Mouse (Mus musculus): Measurements from ENCODE around the gene Slc12a1. TPM values are rescaled to one million over a fixed set of nuclear protein-coding genes. Genes with fewer than 3 reads are reported as not detected.
A peak's percentile ranks its signal among the peaks of the same experiment; 100 is the strongest.
"Not testable (repeated sequence)": the region's sequence is repeated elsewhere in the genome, so short reads cannot be mapped to it uniquely, and the experiment has no call there.

Gene Slc12a1
- polyA plus RNA-seq (2015; fragmentation: Nextera tagmentation; extraction: Ambion mirVana): 0.08 and 0.12 TPM in 2 replicates

DNA sequence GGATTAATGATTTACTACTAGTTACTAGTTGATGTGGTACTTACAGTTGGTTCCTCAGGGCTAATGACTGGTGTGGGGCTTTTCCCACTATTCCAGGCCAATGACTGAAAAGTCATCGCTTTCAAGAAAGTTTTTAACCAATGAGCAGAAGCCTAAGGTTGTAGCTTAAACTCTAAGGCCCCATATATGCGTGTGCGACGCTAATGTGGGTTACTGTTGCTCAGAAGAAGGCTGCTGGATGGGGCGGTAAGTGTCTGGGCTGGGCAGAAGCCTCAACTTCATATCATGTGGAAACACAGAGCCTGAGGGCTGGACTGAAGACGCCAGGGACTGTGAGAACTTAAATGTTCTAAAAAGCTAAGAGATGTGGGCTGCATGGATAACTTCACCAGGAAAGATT lies at the start of gene Slc12a1:
Slc12a1 (plus strand) TSS at position 118 of the 400 bp plus-strand sequence.
- Histone ChIP-seq H3K36me3 (no peaks in the 10 kb centered on the region), H3K27me3 (no peaks in the 10 kb centered on the region), H3K4me2 (no peak within 1 kb of the TSS), H3K4me1 (replicated peaks) (peaks cover 8% of the 10 kb centered on the region; the same call in 1 of the 2 replicates), H3K4me3 (no peak within 1 kb of the TSS), H3K9me3 (no peaks in the 10 kb centered on the region), H3K9ac (no peak within 1 kb of the TSS), H3K27ac (replicated peaks) (no peak within 1 kb of the TSS)
- 90% methylated on average over 6 of the region's 6 CpGs for WGBS
- no peak for ATAC-seq (ENCODE audit: low read depth)

DNA sequence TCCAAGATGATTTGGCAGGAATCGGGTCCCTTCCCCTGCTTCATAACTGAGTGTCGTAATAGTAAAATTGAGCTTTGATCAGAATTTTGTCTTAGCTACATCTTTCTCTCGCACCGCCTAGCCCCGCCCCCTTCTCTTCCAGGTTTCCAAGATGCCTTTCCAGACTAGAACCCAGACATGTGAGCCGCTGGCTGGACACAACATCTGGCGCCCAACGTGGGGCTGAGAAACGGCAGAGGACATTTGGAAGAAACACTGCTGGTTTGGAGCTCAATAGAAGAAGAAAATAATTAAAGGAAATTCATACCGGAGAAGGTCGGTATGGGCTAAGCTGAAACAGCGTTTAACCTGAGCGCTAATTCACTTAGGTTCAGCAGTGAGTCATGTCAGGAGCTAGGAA lies 47.8 kb upstream of the Slc12a1 start:
- H3K4me2 ChIP-seq: not testable (repeated sequence)
- WGBS: 96% methylated on average over 13 of the region's 13 CpGs

DNA sequence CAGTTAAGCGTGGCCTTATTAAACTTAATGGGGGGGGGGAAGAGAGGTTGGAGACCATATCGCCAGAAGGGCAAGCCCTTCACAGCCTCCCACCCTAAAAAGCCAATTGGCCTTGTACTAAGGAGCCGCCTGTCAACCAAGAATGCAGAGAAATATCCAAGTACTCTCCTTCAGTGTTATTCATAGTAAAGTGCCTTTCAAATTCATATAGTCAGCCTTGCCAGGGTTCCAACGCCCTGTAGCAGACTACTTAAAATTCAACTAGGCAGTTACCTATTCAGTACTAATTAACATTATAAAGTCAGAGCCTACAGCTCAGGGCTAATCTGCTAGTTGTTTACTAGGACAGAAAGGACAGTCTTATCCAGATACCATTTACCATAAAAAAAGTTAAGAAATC lies 45.8 kb upstream of the Slc12a1 start:
- not testable (repeated sequence) for H3K4me1 ChIP-seq (replicated peaks); H3K4me2 ChIP-seq; H3K27ac ChIP-seq (replicated peaks); H3K9me3 ChIP-seq; ATAC-seq (ENCODE audit: low read depth); H3K27me3 ChIP-seq; H3K9ac ChIP-seq; H3K4me3 ChIP-seq
- peaks cover 49% of the 10 kb centered on the region for H3K36me3 ChIP-seq
- 88% methylated on average over 4 of the region's 4 CpGs for WGBS

More for the DNA sequence above, 47.8 kb upstream of the Slc12a1 start:
- ATAC-seq (ENCODE audit: low read depth); H3K9me3 ChIP-seq; H3K9ac ChIP-seq; H3K4me3 ChIP-seq; H3K4me1 ChIP-seq (replicated peaks); H3K27me3 ChIP-seq; H3K27ac ChIP-seq (replicated peaks): not testable (repeated sequence)
- peaks cover 53% of the 10 kb centered on the region for H3K36me3 ChIP-seq

DNA sequence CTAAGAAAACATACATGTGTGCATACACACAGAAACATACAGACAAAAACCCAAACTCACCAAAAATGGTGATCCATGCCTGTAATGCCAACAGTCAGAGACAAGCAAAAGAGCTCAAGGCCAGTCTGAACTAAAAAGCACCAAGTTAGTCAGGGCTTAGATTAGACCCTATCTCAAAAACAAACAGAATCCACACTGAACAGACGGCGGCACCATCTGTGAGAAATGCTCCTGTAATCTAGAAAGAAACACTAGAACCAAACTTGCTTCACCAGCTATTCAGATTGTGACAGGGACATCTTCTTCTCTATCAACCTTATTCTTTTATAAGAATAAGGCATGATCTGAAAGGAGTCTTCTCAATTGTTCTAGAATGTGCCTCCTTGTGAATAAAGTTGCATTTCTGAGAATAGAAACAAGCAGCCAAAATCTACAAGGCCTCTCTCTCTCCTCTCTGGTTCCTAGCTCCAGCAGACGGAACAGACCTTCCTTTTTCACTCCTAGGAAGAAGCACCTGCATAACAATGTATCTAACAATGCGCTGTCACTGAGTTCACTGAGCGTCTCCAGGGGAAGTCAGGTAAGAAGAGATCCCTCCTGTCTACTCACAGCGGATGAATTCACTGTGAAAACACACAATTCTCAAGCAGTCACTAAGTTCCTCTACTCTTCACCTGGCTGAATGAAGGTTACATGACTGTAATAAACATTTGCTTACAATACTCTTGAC lies 32.8 kb upstream of the Slc12a1 start:
- Histone ChIP-seq H3K9ac (no peak overlapping the region), H3K9me3 (no peaks in the 10 kb centered on the region), H3K27me3 (no peaks in the 10 kb centered on the region), H3K4me2 (no peak overlapping the region; the same call in 1 of the 2 replicates), H3K4me1 (replicated peaks) (peaks cover 33% of the 10 kb centered on the region), H3K27ac (replicated peaks) (no peak overlapping the region), H3K4me3 (no peak overlapping the region), H3K36me3 (peaks cover 15% of the 10 kb centered on the region; the same call in 1 of the 2 replicates)
- 73% methylated on average over 6 of the region's 6 CpGs for WGBS
- ATAC-seq (ENCODE audit: low read depth): no peak

DNA sequence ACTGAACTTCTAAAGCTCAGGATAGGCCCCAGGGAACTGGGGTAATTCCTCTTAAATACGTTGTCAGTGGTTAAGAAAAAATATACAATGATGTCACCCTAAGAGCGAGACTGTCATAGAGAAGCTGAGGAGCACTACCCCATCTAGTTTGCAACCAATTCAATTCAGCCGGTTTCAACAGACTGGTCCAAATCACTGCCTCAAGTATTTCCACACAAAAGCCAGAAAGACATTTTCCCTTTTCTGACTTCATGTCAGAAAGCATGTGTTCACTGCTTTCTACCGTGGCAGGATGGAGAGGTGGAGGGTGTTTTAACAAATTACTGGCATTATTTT lies 30.0 kb upstream of the Slc12a1 start:
- H3K36me3 ChIP-seq: no peaks in the 10 kb centered on the region
- 3% methylated on average over 4 of the region's 4 CpGs for WGBS
- no peaks in the 10 kb centered on the region for H3K9me3 ChIP-seq
- no peaks in the 10 kb centered on the region for H3K27me3 ChIP-seq
- peak; percentile 40 for ATAC-seq (ENCODE audit: low read depth)
- H3K4me2 ChIP-seq: peak overlapping the region; percentile 74
- H3K9ac ChIP-seq: peak overlapping the region; percentile 99
- peaks cover 33% of the 10 kb centered on the region for H3K4me1 ChIP-seq (replicated peaks)
- peak overlapping the region; percentile 77 for H3K4me3 ChIP-seq
- peak overlapping the region; percentile 97 for H3K27ac ChIP-seq (replicated peaks)

DNA sequence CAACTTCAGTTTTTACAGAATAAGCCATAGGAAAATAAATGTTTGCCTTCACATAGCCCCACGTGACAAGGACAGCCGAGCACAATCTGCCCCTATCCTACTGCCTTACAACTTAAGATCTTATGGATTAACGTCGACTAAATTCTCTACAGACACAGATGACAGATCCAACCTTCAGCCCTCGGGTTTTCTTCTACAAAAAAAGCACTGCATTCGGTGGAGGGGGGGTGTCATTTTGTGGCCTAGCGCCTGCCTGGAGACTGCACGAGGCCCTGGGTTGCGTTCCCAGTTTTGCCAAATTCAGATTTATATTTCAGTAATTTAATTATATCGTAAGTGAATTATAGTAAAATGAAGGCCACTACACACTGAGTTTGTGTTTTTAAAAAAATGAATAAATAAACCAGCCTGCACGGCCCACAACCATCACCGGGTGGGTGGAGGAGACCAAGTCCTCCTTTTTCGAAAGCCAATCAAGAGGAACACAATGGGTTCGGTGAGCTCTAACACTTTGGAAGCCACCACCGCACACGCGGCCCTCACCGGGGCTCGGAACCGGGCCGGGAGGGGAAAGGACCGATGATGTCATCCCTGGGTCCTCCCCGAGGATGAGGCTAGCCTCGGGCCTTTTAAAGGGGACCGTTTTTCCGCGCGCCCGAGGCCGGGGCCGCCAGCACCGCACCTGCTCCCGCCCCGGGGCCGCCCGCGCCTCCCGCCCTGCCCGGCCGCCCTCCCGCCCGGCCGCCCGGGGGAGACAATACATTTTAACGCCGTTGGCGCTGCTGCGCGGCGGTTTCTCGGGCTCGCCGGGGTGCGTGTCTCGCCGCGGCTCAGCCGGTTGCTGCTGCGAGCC lies 29.5 kb upstream of the Slc12a1 start:
- under 1% methylated on average over 54 of the region's 59 CpGs for WGBS
- Histone ChIP-seq H3K27ac (replicated peaks) (peak overlapping the region; percentile 97), H3K4me1 (replicated peaks) (peaks cover 33% of the 10 kb centered on the region), H3K9ac (peak overlapping the region; percentile 99), H3K4me2 (peak overlapping the region; percentile 74), H3K4me3 (peak overlapping the region; percentile 77), H3K36me3 (no peaks in the 10 kb centered on the region), H3K27me3 (no peaks in the 10 kb centered on the region), H3K9me3 (no peaks in the 10 kb centered on the region)
- peak; percentile 78 for ATAC-seq (ENCODE audit: low read depth)

DNA sequence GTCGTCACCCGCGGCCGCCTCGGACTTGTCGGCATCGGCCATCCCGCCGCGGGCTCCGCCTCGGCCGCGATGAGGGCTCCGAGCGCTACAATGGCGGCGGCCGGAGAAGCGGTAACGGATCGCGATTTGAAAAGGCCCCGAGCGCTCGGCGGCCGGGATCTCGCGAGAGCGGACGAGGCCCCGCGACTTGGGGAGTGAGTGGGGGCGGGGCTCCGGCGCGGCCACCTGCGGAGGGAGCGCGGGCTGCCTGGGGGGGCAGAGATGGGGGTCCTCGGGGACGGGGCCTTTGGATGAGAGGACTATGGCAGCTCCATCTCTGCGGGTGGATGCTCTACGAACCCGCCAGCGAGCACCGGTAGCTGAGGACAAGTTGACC lies 28.8 kb upstream of the Slc12a1 start, which contains the start of gene Myef2:
Myef2 (minus strand) TSS at position 185 of the 376 bp plus-strand sequence.
- WGBS: under 1% methylated on average over 48 of the region's 48 CpGs
- H3K4me2 ChIP-seq: peak within 1 kb of the TSS; percentile 74
- H3K9me3 ChIP-seq: no peaks in the 10 kb centered on the region
- no peaks in the 10 kb centered on the region for H3K27me3 ChIP-seq
- H3K36me3 ChIP-seq: no peaks in the 10 kb centered on the region
- peaks cover 33% of the 10 kb centered on the region for H3K4me1 ChIP-seq (replicated peaks)
- peak within 1 kb of the TSS; percentile 99 for H3K9ac ChIP-seq
- peak within 1 kb of the TSS; percentile 97 for H3K27ac ChIP-seq (replicated peaks)
- peak within 1 kb of the TSS; percentile 77 for H3K4me3 ChIP-seq
- peak; percentile 88 for ATAC-seq (ENCODE audit: low read depth)

DNA sequence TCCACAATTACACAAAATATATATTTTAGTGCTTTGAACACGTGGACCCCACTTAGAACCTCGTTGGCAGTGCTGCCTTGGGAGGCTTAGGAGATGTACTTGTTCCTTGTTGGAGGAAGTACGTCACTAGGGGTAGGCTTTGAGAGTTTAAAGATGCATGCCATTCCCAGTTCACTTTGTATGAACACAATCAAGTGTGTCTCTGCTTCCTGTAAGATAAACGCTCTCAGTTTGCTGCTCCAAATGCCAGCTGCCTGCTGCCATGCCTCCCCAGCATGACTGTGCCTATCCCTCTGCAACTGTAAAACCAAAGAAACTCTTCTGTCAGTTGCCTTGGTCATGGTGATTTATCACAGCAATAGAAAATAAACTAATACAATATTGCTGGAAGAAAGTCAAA lies 26.5 kb upstream of the Slc12a1 start:
- no peak overlapping the region for H3K9ac ChIP-seq
- H3K9me3 ChIP-seq: no peaks in the 10 kb centered on the region
- no peak overlapping the region for H3K27ac ChIP-seq (replicated peaks)
- H3K36me3 ChIP-seq: no peaks in the 10 kb centered on the region
- no peak overlapping the region for H3K4me2 ChIP-seq
- WGBS: 38% methylated on average over 4 of the region's 4 CpGs
- H3K4me3 ChIP-seq: no peak overlapping the region
- peaks cover 14% of the 10 kb centered on the region for H3K4me1 ChIP-seq (replicated peaks)
- no peak for ATAC-seq (ENCODE audit: low read depth)
- H3K27me3 ChIP-seq: no peaks in the 10 kb centered on the region

DNA sequence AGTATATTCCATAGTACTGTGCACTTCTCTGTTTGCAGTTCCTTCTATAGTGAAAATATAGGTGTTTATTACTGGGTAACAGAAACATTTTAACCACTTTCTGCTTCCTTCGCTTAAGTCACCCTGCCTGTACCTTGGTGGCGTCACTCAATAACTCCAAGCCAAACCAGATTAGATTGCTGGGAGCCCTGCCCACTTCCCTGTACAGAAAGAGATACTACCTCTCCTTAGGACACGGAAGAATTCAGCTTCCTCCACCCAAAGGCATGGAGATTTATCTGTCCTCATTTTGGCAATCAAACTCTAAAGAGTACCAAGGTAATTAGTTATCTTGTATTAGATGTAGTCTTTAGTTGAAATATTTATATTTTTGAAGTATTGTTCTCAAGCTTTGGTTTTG lies 25.5 kb upstream of the Slc12a1 start:
- Histone ChIP-seq H3K4me3 (no peak overlapping the region), H3K27ac (replicated peaks) (no peak overlapping the region), H3K4me2 (no peak overlapping the region), H3K4me1 (replicated peaks) (peaks cover 5% of the 10 kb centered on the region), H3K36me3 (no peaks in the 10 kb centered on the region), H3K9ac (no peak overlapping the region), H3K9me3 (no peaks in the 10 kb centered on the region), H3K27me3 (no peaks in the 10 kb centered on the region)
- no peak for ATAC-seq (ENCODE audit: low read depth)
- 88% methylated on average over 3 of the region's 3 CpGs for WGBS

DNA sequence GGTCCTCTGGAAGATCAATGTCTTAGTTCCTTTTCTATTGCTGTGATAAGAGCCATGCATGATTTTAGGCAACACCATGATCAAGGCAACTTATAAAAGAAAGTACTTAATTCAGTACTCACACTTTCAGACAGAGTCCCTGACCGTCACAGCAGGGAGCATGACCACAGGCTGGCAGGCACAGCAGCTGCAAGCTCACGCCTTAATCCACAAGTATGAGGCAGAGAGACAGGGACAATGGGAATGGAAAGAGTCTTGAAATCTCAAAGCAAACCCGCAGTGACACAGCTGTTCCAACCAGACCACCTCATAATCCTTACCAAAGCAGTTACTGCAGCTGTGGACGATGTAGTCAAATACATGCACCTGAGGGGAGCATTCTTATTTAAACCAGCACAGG lies 18.2 kb upstream of the Slc12a1 start:
- H3K27ac ChIP-seq (replicated peaks): no peak overlapping the region
- ATAC-seq (ENCODE audit: low read depth): no peak

DNA sequence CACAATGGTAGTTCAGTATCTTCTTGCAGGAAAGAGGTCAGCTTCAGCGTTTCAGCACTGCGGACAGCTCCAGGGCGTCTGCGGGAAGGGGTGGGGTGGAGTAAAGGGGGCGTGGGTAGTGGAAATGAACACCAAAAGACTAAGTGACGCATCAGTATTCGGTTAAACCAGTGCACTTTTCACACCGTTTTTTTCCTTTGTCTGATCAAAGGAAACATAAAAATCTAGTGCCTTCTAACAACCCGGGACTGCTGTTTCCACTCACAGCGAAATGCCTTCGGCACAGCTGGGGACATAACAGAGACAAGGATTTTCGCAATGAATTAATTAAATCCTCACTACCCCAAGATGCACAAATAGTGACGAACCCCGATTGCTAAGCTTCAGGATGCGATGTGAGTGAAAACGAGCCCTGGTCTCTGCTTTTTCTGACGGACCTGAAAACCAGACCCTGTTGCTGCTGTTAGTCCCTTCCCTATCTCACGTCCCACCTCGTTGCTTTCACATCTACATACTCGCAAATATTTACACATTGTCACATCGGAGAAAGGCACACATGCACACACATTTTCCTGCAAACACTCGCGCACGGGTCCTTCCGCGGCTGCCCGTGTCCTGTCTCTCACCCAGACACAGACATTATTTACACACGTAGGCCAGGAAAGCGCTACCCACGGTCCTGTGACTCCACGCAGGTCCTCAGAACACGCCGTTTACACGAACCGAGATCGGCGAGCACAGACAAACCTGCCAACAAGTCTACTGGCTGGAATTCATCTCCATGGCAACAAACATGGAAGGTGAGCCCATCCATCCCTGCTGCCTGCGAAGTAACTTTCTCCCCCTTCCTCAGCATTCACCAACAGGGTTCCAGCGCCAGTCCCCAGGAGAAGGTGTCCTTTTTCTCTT lies 16.1 kb upstream of the Slc12a1 start, which contains the start of gene Ctxn2:
Ctxn2 (plus strand) TSS at position 790 of the 909 bp plus-strand sequence.
- peak; percentile 87 for ATAC-seq (ENCODE audit: low read depth)
- Histone ChIP-seq H3K4me1 (replicated peaks) (peaks cover 19% of the 10 kb centered on the region; the same call in 1 of the 2 replicates), H3K27ac (replicated peaks) (peak within 1 kb of the TSS; percentile 68), H3K9ac (peak within 1 kb of the TSS; percentile 67), H3K36me3 (no peaks in the 10 kb centered on the region), H3K4me3 (peak within 1 kb of the TSS; percentile 49), H3K9me3 (no peaks in the 10 kb centered on the region), H3K4me2 (peak within 1 kb of the TSS; percentile 76), H3K27me3 (peaks cover 3% of the 10 kb centered on the region; the same call in 1 of the 2 replicates)
- WGBS: 1% methylated on average over 39 of the region's 39 CpGs

More for the DNA sequence above, 18.2 kb upstream of the Slc12a1 start:
- Histone ChIP-seq H3K36me3 (no peaks in the 10 kb centered on the region), H3K4me1 (replicated peaks) (peaks cover 19% of the 10 kb centered on the region; the same call in 1 of the 2 replicates), H3K4me2 (no peak overlapping the region), H3K4me3 (no peak overlapping the region), H3K9ac (no peak overlapping the region), H3K27me3 (peaks cover 3% of the 10 kb centered on the region; the same call in 1 of the 2 replicates), H3K9me3 (no peaks in the 10 kb centered on the region)
- 43% methylated on average over 4 of the region's 4 CpGs for WGBS
